Mouse (Mus musculus) embryonic fibroblast, embryonic 13.5 days (primary cell): ENCODE results near the gene Limd2. TPM values are rescaled to one million over a fixed set of nuclear protein-coding genes. Genes with fewer than 3 reads are reported as not detected.
"Not testable (repeated sequence)": the region's sequence is repeated elsewhere in the genome, so short reads cannot be mapped to it uniquely, and the experiment has no call there.

ENCODE experiments used
- H3K27ac ChIP-seq: 2 replicates; pipeline ENCODE4 v1.5.1; 2012; ENCODE audit warnings: low read length, control low read depth, inconsistent platforms; ENCODE audit not compliant: insufficient read depth
- H3K4me1 ChIP-seq: 2 replicates; pipeline ENCODE4 v1.6.1; 2011; ENCODE audit warnings: low read length; ENCODE audit not compliant: control insufficient read depth, insufficient read depth
- H3K4me3 ChIP-seq: 2 replicates; pipeline ENCODE4 v1.5.1; 2011; ENCODE audit warnings: mild to moderate bottlenecking, control low read depth, low read length; ENCODE audit not compliant: insufficient read depth
- CTCF ChIP-seq: IDR thresholded peaks from 2 replicates; pipeline ENCODE4 v1.5.1; 2011; ENCODE audit warnings: mild to moderate bottlenecking, control low read depth, low read length, moderate library complexity, borderline replicate concordance; ENCODE audit not compliant: insufficient read depth
- POLR2A ChIP-seq: IDR thresholded peaks from 2 replicates; pipeline ENCODE4 v1.6.1; 2011; ENCODE audit warnings: low read depth, mild to moderate bottlenecking, control low read depth, low read length, moderate library complexity
- polyA plus RNA-seq: library from polyadenylated mRNA; stranded (reverse); fragments of >200 nt; gene quantifications from 2 replicates; pipeline ENCODE4 v1.2.4, GENCODE M21; 2011; ENCODE audit warnings: low read depth; ENCODE audit not compliant: missing spikeins, insufficient read length

The Limd2 gene
- polyA plus RNA-seq, 1 experiment = 70.6 TPM

DNA sequence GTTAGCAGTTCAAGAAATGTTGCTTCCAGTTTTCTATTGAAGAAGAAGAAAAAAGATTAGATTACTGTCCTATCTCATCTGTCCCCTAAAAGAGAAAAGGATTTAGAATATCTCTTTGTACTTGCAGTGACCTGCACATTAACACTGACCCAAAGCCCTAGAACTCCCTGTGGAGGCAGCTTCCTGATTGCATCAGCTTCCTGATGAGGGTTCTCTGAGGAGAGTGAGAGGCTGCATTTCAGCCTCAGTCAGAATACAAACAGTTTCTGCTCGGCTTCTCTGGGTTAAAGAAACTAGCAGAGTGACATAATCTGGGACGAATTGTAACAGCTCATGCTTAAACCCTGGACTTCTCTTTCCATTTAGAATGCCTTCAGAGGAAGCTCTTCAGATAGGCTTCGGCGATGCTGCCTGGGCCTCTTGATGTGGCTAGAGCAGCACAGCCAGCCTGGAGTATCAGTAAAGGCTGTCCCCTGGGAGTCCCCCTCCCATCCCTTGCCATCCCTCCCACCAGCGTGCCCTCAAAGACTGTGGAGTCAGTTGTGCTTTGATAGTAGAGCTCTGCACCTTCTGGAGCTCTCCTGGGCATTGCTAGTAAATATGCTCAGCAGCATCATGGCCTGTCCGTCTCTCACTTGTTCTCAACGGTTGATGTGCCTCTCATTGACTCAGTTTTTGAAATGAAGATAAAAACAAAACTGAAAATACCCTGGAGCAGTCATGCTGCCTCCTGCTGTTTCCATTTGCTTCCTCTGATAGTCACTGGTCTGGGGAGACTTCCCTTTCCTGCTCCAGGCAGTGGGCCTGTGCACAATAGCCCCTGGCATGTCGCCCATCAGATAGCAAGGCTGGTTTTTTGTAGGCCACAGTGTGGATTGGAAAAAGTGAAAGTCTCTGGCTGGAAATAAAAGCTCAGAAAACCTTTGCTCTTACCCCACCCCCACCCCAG, 25.8 kb downstream of the Limd2 start:
- TF ChIP-seq POLR2A = no peak
- TF ChIP-seq CTCF = no peak
- Histone ChIP-seq H3K4me3 (no peak overlapping the region), H3K27ac (peak overlapping the region; percentile 92), H3K4me1 (peaks cover 4% of the 10 kb centered on the region)

DNA sequence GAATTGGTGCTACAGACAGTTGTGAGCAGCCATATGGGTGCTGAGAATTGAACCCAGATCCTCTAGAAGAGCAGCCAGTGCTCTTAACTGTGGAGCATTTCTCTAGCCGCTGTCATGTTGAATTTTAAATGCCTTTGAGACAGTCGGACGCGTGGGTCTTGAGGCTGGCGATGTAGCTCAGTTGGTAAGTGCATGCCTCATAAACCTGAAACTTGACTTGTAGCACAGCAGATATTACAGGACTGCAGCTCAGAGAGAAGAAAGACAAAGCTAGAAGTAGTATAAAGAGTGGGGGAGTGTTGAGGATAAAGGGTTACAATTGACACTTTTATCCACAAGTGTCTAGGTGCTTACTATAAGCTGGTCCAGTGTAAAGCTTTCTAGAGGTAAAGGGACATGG, 28.1 kb downstream of the Limd2 start:
- TF ChIP-seq POLR2A (no peak), CTCF (no peak)
- H3K4me3 ChIP-seq = no peak overlapping the region
- H3K27ac ChIP-seq = no peak overlapping the region
- H3K4me1 ChIP-seq = peaks cover 4% of the 10 kb centered on the region

DNA sequence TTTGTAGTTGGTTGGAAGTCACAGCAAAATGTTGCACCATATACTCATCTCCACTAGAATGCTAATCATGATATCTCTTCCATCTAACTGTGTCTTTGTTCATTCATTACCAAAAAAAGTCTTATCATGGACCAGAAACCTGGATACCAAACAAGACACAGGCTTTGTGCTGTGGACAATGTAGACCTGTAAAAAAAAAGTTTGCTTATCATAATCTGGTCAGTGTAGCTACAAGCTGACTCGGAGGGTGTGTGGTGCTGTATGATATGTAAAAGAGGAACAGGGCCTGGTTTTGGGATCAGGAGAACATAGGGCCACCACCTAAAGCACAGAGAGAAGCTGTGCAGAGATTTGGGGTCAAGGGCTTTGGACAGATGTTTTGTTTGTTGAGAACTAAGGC, 31.2 kb downstream of the Limd2 start:
- Histone ChIP-seq H3K4me3 (no peak overlapping the region), H3K4me1 (no peaks in the 10 kb centered on the region)
- TF ChIP-seq CTCF (no peak), POLR2A (no peak)

DNA sequence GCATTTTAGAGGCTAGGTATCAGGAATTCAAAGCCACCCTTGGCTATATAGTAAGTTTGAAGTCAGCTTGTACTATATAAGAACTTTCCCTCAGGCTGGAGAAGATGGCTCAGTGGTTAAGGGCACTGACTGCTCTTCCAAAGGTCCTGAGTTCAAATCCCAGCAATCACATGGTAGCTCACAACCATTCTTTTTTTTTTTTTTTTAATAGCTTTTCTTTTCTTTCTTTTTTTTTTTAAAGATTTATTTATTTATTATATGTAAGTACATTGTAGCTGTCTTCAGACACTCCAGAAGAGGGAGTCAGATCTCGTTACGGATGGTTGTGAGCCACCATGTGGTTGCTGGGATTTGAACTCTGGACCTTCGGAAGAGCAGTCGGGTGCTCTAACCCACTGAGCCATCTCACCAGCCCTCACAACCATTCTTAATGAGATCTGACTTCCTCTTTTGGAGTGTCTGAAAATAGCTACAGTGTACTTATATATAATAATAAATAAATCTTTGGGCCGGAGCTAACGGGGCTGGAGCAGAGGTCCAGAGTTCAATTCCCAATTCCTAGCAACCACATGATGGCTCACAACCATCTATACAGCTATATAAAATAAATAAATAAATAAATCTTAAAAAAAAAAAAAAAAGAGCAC, 33.8 kb downstream of the Limd2 start:
- H3K4me3 ChIP-seq, H3K27ac ChIP-seq, H3K4me1 ChIP-seq: not testable (repeated sequence)

More for the DNA sequence above, 31.2 kb downstream of the Limd2 start:
- H3K27ac ChIP-seq = no peak overlapping the region

DNA sequence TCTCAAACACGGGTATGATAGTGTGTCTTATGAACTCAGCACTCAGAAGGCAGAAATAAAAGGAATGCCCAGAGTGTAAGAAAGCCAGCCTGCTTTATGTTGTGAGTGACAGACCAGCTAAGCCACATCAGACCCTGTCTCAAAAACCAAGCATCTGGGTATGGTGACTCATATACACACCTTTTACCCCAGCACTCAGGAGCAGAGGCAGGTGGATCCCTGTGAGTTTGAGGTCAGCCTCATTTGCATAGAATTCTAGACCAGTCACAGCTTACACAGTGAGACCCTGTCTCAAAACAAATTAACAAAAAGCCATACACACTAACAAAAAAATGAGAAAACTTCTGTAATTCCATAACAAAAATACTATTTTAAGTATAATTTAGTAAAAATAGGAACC, 34.8 kb downstream of the Limd2 start:
- TF ChIP-seq POLR2A (no peak), CTCF (no peak)
- no peaks in the 10 kb centered on the region for H3K4me1 ChIP-seq
- H3K4me3 ChIP-seq = no peak overlapping the region
- no peak overlapping the region for H3K27ac ChIP-seq

DNA sequence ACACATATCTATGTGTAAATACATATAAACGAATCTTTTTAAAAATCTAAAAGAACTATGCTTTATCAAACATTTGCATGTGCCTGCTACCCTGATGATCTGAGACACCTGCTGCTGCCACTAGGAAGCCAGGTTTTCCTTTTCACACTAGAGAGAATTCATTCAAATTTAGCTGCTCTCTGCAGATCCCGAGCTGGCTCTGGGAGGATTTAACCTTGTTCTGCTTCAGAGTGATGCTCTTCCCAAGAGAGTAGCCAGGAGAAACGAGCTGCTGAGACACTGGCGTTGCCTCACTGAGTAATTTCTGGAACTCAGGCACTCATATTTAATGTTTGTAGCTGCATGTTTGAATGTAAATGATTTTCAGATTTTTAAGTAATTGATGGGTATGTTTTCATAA, 35.9 kb downstream of the Limd2 start:
- TF ChIP-seq POLR2A (no peak), CTCF (no peak)
- no peaks in the 10 kb centered on the region for H3K4me1 ChIP-seq
- H3K4me3 ChIP-seq = no peak overlapping the region
- no peak overlapping the region for H3K27ac ChIP-seq

DNA sequence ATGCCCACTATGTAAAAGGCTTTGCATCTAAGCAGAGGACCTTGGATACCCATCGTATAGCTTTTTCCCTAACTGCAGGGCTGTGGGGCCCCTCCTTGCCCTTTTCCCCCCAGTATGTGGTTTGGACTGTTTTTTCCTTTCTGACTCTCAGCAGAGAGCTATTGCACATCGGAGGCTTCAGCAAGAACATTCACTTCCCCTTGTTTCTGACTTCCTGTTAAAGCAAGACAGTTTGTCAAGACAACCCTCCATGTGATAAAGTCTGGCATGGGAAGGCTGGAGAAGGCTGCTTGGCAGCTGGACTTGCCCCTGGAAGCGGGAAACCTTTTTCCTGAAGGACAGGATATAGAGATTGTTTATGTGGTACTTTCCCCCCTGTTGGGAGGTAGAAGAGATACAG, 37.9 kb downstream of the Limd2 start:
- no peak overlapping the region for H3K4me3 ChIP-seq
- TF ChIP-seq POLR2A (no peak), CTCF (no peak)
- H3K27ac ChIP-seq = no peak overlapping the region
- no peaks in the 10 kb centered on the region for H3K4me1 ChIP-seq

DNA sequence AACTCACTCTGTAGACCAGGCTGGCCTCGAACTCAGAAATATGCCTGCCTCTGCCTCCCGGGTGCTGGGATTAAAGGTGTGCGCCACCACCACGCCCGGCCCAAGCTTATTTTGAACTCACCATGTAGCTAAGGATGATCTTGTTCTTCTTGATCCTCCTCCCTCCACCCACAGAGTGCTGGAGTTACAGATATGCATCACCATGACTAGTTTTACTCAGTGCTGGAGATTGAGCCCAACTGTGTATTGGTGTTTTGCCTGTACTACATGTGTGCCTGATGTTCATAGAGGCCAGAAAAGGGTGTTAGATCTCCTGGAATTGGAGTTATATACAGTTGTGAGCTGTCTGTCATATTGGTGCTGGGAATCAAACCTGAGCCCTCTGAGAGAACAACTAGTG, 38.4 kb downstream of the Limd2 start:
- no peak for TF ChIP-seq CTCF
- TF ChIP-seq POLR2A = no peak
- H3K4me3 ChIP-seq = no peak overlapping the region
- H3K4me1 ChIP-seq = no peaks in the 10 kb centered on the region
- H3K27ac ChIP-seq = no peak overlapping the region

DNA sequence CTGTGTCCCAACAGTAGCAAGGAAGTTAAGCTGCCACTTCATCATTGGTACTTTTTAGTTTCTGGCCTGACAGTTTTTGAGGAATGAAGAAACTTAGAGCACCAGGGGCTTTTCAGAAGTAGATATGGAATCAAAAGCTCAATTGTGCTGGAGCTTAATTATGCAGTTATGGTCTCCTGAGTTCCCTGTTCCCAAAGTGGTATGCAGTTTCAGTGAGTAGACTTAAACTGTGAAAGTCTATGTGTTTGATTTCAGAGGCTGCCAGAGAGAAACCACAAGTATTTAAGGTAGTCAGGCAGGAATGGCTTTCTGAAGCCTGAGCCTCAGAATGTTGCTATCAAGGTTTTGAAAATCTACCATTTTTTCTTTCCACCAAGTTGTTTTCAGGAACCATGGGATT, 49.0 kb downstream of the Limd2 start:
- no peak for TF ChIP-seq CTCF
- TF ChIP-seq POLR2A = no peak
- Histone ChIP-seq H3K4me1 (peaks cover 9% of the 10 kb centered on the region), H3K4me3 (no peak overlapping the region), H3K27ac (peak overlapping the region; percentile 67)

Other genes with a start within 250 kb of the Limd2 start
- 2.6 and 3.4 TPM in 2 replicates for gene Cyb561, start 207.5 kb downstream of the Limd2 start, polyA plus RNA-seq
- 0.57 and 1.3 TPM in 2 replicates for gene Ace, start 192.9 kb downstream of the Limd2 start, polyA plus RNA-seq
- not detected in 2 replicates for gene Ace3, start 166.2 kb downstream of the Limd2 start, polyA plus RNA-seq
- not detected in 2 replicates for gene Kcnh6, start 152.7 kb downstream of the Limd2 start, polyA plus RNA-seq
- gene Dcaf7, start 124.0 kb downstream of the Limd2 start, polyA plus RNA-seq = 55.8 and 60.0 TPM in 2 replicates
- gene Taco1, start 94.8 kb downstream of the Limd2 start, polyA plus RNA-seq = 9.5 and 10.3 TPM in 2 replicates
- 40.0 and 41.1 TPM in 2 replicates for gene Map3k3, start 76.2 kb downstream of the Limd2 start, polyA plus RNA-seq
- not detected in 2 replicates for gene Gm10840, start within 50 bp of the Limd2 start, polyA plus RNA-seq
- gene Strada, start 41.3 kb upstream of the Limd2 start, polyA plus RNA-seq = 22.4 and 24.0 TPM in 2 replicates
- gene Ccdc47, start 55.5 kb upstream of the Limd2 start, polyA plus RNA-seq = 101 and 110 TPM in 2 replicates
- 55.0 and 58.3 TPM in 2 replicates for gene Ddx42, start 56.1 kb upstream of the Limd2 start, polyA plus RNA-seq
- gene Ftsj3, start 95.2 kb upstream of the Limd2 start, polyA plus RNA-seq = 49.5 and 60.5 TPM in 2 replicates
- 141 and 156 TPM in 2 replicates for gene Psmc5, start 95.3 kb upstream of the Limd2 start, polyA plus RNA-seq
- gene Smarcd2, start 112.1 kb upstream of the Limd2 start, polyA plus RNA-seq = 50.4 and 64.3 TPM in 2 replicates
- gene Tcam1, start 115.8 kb upstream of the Limd2 start, polyA plus RNA-seq = 0.16 and 0.18 TPM in 2 replicates
- not detected in 2 replicates for gene Gh, start 141.0 kb upstream of the Limd2 start, polyA plus RNA-seq
- not detected in 2 replicates for gene Cd79b, start 153.9 kb upstream of the Limd2 start, polyA plus RNA-seq
- gene Scn4a, start 192.4 kb upstream of the Limd2 start, polyA plus RNA-seq = not detected in 2 replicates
- gene Prr29, start 204.6 kb upstream of the Limd2 start, polyA plus RNA-seq = not detected in 2 replicates
- not detected in 2 replicates for gene Icam2, start 227.2 kb upstream of the Limd2 start, polyA plus RNA-seq